Mouse (Mus musculus): ENCODE data around the gene OR5BS1P. TPM values are rescaled to one million over a fixed set of nuclear protein-coding genes. Genes with fewer than 3 reads are reported as not detected.

The OR5BS1P gene
- total and polyA plus RNA-seq, 3 experiments, result not detected

- Histone ChIP-seq H3K9ac (ENCODE audit: insufficient read depth, low read depth) (no peak overlapping the region), H3K4me2 (ENCODE audit: insufficient read depth, low read depth, poor library complexity, severe bottlenecking) (no peak overlapping the region), H3K27ac (ENCODE audit: insufficient read depth, low read depth) (no peak overlapping the region), H3K27me3 (replicated peaks) (no peaks in the 10 kb centered on the region), H3K9me3 (replicated peaks; ENCODE audit: low read length) (no peaks in the 10 kb centered on the region), H3K79me2 (replicated peaks; ENCODE audit: control insufficient read depth, extremely low read depth, insufficient read depth, poor library complexity, severe bottlenecking) (peaks cover 50% of the 10 kb centered on the region), H3K4me1 (ENCODE audit: control insufficient read depth in 1 of 2, insufficient read depth in 2 of 2) (peaks cover 0 to 54% of the 10 kb centered on the region in 2 experiments; a peak in 2 of 4 replicates), H3K4me3 (replicated peaks in 1 of 3; ENCODE audit: low read depth in 2 of 3, low read length in 2 of 3, poor library complexity in 1 of 3) (no peak overlapping the region), H3K36me3 (replicated peaks in 1 of 2; ENCODE audit: control insufficient read depth in 1 of 2, insufficient read depth in 1 of 2, low read length in 1 of 2) (peaks cover 68 to 92% of the 10 kb centered on the region in 2 experiments)
- dilution Hi-C loops (cut with MboI; ENCODE audit: extremely low pct_ligation_motif_present, extremely low pct_unique_long_range_greater_than_20kb, low sequenced_read_pairs), result no loop called here
- in situ Hi-C loops (cut with MboI; ENCODE audit: low pct_ligation_motif_present, low pct_unique_long_range_greater_than_20kb, low sequenced_read_pairs), result no loop called here
- no peak for DNase-seq (ENCODE audit: extremely low read depth)
- TF ChIP-seq UBTF (IDR thresholded peaks at IDR 0.05; ENCODE audit: low read depth, low read length) (no peak), RAD21 (IDR thresholded peaks at IDR 0.05; ENCODE audit: low read depth, low read length) (no peak), ZKSCAN1 (IDR thresholded peaks at IDR 0.05; ENCODE audit: borderline replicate concordance, low read depth, low read length) (no peak), JUND (conservative IDR thresholded peaks at IDR 0.05; ENCODE audit: low read depth, low read length) (no peak), BHLHE40 (IDR thresholded peaks at IDR 0.05; ENCODE audit: low read depth, low read length) (no peak), NELFE (IDR thresholded peaks at IDR 0.05; ENCODE audit: low read depth, low read length) (no peak), PAX5 (IDR thresholded peaks at IDR 0.05; ENCODE audit: low read length) (no peak), ETS1 (conservative IDR thresholded peaks at IDR 0.05; ENCODE audit: low read depth, low read length) (no peak), USF1 (IDR thresholded peaks at IDR 0.05; ENCODE audit: low read depth, low read length) (no peak), MAZ (IDR thresholded peaks at IDR 0.05; ENCODE audit: low read depth, low read length) (no peak), USF2 (conservative IDR thresholded peaks at IDR 0.05; ENCODE audit: low read depth, low read length) (no peak), IRF4 (IDR thresholded peaks at IDR 0.05; ENCODE audit: low read depth, low read length) (no peak), ELF1 (IDR thresholded peaks at IDR 0.05; ENCODE audit: low read depth, low read length) (no peak), JUN (IDR thresholded peaks at IDR 0.05; ENCODE audit: insufficient read depth, low read depth, low read length) (no peak), CHD2 (IDR thresholded peaks at IDR 0.05; ENCODE audit: low read length) (no peak), TBP (conservative IDR thresholded peaks at IDR 0.05; ENCODE audit: low read depth, low read length) (no peak), RCOR1 (conservative IDR thresholded peaks at IDR 0.05; ENCODE audit: low read depth, low read length) (no peak), ZNF384 (IDR thresholded peaks at IDR 0.05; ENCODE audit: low read depth, low read length) (no peak), MXI1 (IDR thresholded peaks at IDR 0.05; ENCODE audit: low read depth, low read length) (no peak)
These were observed 57.5 kb downstream of the OR5BS1P start for GRCm38 (mm10) chr15:98527056-98527771.

DNA sequence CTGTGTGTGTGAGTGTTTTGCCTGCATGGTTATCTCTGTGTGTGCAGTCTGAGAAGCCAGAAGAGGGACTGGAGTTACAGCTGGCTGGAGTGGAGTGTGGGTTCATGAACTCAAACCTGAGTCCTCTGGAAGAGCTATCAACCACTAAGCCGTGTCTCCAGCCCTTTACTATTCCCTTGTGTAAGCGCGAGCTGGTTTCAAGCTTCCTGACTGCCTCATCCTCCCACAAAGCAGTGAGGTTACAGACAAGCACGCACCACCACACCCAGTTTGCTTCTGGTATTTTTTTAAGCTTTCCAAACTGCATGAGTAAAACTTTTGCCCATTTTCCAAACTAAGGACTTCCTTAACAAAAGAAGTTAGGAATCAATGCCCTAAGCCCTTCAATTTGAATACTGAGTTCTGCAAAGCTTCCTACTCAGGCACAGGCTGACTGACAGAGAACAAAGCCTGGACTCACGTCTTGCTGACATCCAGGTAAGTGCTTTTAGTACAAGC lies 58.4 kb downstream of the OR5BS1P start:
- Histone ChIP-seq H3K27me3 (replicated peaks) (no peaks in the 10 kb centered on the region), H3K4me1 (ENCODE audit: control insufficient read depth in 1 of 2, insufficient read depth in 2 of 2) (peaks cover 0 to 54% of the 10 kb centered on the region in 2 experiments; a peak in 2 of 4 replicates), H3K79me2 (replicated peaks; ENCODE audit: control insufficient read depth, extremely low read depth, insufficient read depth, poor library complexity, severe bottlenecking) (peaks cover 53% of the 10 kb centered on the region), H3K4me3 (replicated peaks in 1 of 3; ENCODE audit: low read depth in 2 of 3, low read length in 2 of 3, poor library complexity in 1 of 3) (no peak overlapping the region), H3K9me3 (replicated peaks; ENCODE audit: low read length) (no peaks in the 10 kb centered on the region), H3K9ac (ENCODE audit: insufficient read depth, low read depth) (no peak overlapping the region), H3K36me3 (replicated peaks in 1 of 2; ENCODE audit: control insufficient read depth in 1 of 2, insufficient read depth in 1 of 2, low read length in 1 of 2) (peaks cover 59 to 84% of the 10 kb centered on the region in 2 experiments), H3K4me2 (ENCODE audit: insufficient read depth, low read depth, poor library complexity, severe bottlenecking) (no peak overlapping the region), H3K27ac (ENCODE audit: insufficient read depth, low read depth) (no peak overlapping the region)
- TF ChIP-seq GABPA (IDR thresholded peaks at IDR 0.05; ENCODE audit: insufficient replicate concordance, low read depth, low read length) (no peak), SMC3 (IDR thresholded peaks at IDR 0.05; ENCODE audit: low read depth, low read length) (no peak), SIN3A (IDR thresholded peaks at IDR 0.05; ENCODE audit: low read length) (no peak), ZC3H11A (IDR thresholded peaks at IDR 0.05; ENCODE audit: low read depth, low read length) (no peak), PAX5 (IDR thresholded peaks at IDR 0.05; ENCODE audit: low read length) (no peak), BHLHE40 (IDR thresholded peaks at IDR 0.05; ENCODE audit: low read depth, low read length) (no peak), HCFC1 (IDR thresholded peaks at IDR 0.05; ENCODE audit: low read depth, low read length) (no peak), CTCF (conservative IDR thresholded peaks at IDR 0.05 in 1 of 2, IDR thresholded peaks at IDR 0.05 in 1 of 2; ENCODE audit: low read depth in 2 of 2, low read length in 2 of 2) (no peak), JUND (conservative IDR thresholded peaks at IDR 0.05; ENCODE audit: low read depth, low read length) (no peak), UBTF (IDR thresholded peaks at IDR 0.05; ENCODE audit: low read depth, low read length) (no peak), TCF12 (IDR thresholded peaks at IDR 0.05; ENCODE audit: low read depth, low read length) (no peak), POLR2A (IDR thresholded peaks at IDR 0.05; ENCODE audit: low read depth, low read length) (no peak), ETS1 (conservative IDR thresholded peaks at IDR 0.05; ENCODE audit: low read depth, low read length) (no peak), JUN (IDR thresholded peaks at IDR 0.05; ENCODE audit: insufficient read depth, low read depth, low read length) (no peak), MEF2A (IDR thresholded peaks at IDR 0.05; ENCODE audit: borderline replicate concordance, low read depth, low read length) (no peak), ZKSCAN1 (IDR thresholded peaks at IDR 0.05; ENCODE audit: borderline replicate concordance, low read depth, low read length) (no peak), USF2 (conservative IDR thresholded peaks at IDR 0.05; ENCODE audit: low read depth, low read length) (no peak), POLR2AphosphoS2 (IDR thresholded peaks at IDR 0.05; ENCODE audit: low read depth, low read length) (no peak)
- no peak for DNase-seq (ENCODE audit: extremely low read depth)
- in situ Hi-C loops (cut with MboI; ENCODE audit: low pct_ligation_motif_present, low pct_unique_long_range_greater_than_20kb, low sequenced_read_pairs) (no loop called here), dilution Hi-C loops (cut with MboI; ENCODE audit: extremely low pct_ligation_motif_present, extremely low pct_unique_long_range_greater_than_20kb, low sequenced_read_pairs) (no loop called here)
